Mouse (Mus musculus): ENCODE data around the gene Vezf1. TPM values are rescaled to one million over a fixed set of nuclear protein-coding genes. Genes with fewer than 3 reads are reported as not detected.

Gene Vezf1
- polyA plus RNA-seq, 1 experiment from 2014 or later: 7.6 TPM

DNA sequence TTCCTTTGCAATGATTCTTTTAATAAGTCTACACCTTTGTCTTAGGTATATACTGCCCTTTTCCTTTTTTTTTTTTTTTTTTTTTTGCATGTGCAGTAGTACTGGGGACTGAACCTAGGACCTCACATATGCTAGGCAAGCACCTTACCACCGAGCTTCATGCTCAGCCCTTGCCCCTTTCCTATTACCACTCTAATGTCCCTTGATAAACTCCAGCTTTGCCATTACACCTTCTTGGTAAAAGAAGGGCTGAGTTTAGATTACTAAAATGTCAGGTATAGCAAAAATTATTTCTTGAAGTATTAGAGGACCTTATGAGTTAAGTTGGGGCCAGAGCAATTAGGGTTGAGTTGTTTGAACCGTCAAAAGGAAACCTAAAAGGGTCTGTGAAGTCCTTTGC, 12.3 kb upstream of the Vezf1 start:
- Histone ChIP-seq H3K27ac (no peak overlapping the region), H3K4me3 (replicated peaks) (no peak overlapping the region), H3K36me3 (peaks cover 28% of the 10 kb centered on the region), H3K4me1 (replicated peaks) (peaks cover 17% of the 10 kb centered on the region), H3K27me3 (no peaks in the 10 kb centered on the region), H3K9me3 (replicated peaks) (no peaks in the 10 kb centered on the region), H3K4me2 (no peak overlapping the region), H3K9ac (no peak overlapping the region)
- WGBS (ENCODE audit: insufficient replicate concordance): 72% methylated on average over 2 of the region's 2 CpGs
- ATAC-seq (ENCODE audit: low read depth) (no peak), DNase-seq (no peak)

DNA sequence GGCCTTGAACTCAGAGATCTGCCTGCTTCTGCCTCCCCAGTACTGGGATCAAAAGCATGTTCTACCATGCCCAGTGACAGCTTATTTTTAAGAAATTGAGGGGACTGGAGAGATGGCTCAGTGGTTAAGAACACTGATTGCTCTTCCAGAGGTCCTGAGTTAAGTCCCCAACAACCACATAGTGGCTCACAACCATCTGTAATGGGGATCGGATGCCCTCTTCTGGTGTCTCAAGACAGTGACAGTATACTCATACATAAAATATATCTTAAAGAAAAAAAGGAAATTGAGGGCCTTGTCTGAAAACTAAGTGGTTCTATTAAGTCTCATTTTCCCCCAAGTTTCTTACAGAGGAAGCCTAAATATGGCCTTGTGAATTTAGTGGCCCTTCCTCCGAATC, 10.3 kb upstream of the Vezf1 start:
- H3K4me3 ChIP-seq (replicated peaks): no peak overlapping the region
- 67% methylated on average over 2 of the region's 2 CpGs for WGBS (ENCODE audit: insufficient replicate concordance)
- ATAC-seq (ENCODE audit: low read depth) (no peak), DNase-seq (no peak)
- no peak overlapping the region for H3K9ac ChIP-seq
- no peaks in the 10 kb centered on the region for H3K9me3 ChIP-seq (replicated peaks)
- peaks cover 15% of the 10 kb centered on the region for H3K36me3 ChIP-seq
- no peaks in the 10 kb centered on the region for H3K27me3 ChIP-seq
- H3K4me1 ChIP-seq (replicated peaks): peaks cover 8% of the 10 kb centered on the region
- no peak overlapping the region for H3K27ac ChIP-seq
- H3K4me2 ChIP-seq: no peak overlapping the region

DNA sequence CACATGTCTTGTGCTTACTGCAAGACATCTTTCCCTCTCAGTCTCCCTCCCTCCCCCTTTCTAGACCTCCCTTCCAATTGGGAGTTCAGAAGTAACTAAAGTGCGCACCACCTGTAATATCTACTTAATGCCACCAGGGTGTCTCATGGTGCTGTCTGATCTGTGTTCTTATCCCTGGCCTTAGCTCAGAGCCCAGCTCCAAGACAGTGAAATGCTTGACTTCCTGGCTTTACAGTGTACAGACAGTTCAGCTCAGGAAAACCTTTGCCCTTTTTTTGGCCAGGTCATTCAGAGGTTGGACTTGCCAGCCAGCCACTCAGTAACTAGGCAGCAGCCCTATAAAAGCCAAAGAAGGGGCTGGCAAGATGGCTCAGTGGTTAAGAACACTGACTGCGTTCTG, 8.9 kb upstream of the Vezf1 start:
- Histone ChIP-seq H3K9me3 (replicated peaks) (no peaks in the 10 kb centered on the region), H3K4me3 (replicated peaks) (no peak overlapping the region), H3K27ac (no peak overlapping the region), H3K27me3 (no peaks in the 10 kb centered on the region), H3K4me1 (replicated peaks) (peaks cover 6% of the 10 kb centered on the region), H3K4me2 (no peak overlapping the region), H3K9ac (no peak overlapping the region), H3K36me3 (peaks cover 8% of the 10 kb centered on the region)
- DNase-seq (peak; percentile 21), ATAC-seq (ENCODE audit: low read depth) (peak; percentile 68)
- 53% methylated on average over 2 of the region's 2 CpGs for WGBS (ENCODE audit: insufficient replicate concordance)

DNA sequence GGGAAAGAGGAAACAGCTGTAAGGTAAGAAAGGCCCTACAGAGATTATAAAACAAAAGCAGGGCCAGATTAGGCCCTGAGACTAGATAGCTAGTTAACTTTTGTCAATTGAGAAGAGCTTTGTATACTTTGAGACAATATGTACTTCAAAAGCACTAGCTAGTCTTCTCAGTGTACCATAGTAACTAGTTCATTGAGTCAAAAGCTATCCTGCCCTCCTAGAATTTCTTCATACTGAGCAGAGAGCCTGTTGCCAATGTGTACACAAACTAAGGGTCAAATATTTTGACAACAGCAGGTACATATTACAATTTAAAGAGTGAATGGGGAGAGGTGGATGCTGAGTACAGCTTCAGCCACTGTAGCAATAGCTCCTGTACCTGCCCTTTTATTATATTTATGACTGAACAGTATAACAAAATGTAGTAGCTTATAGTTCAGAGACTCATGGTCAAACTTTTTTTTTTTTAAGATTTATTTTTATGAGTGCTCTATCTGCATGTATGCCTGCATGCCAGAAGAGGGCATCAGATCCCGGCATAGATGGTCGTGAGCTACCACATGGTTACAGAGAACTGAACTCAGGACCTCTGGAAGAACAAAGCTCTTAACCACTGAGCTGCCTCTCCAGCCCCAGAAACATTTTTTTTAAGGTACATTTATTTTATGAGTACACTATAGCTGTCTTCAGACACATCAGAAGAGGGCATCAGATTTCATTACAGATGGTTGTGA, 6.0 kb upstream of the Vezf1 start:
- H3K27ac ChIP-seq: no peak overlapping the region
- ATAC-seq (ENCODE audit: low read depth) (no peak), DNase-seq (no peak)
- no peaks in the 10 kb centered on the region for H3K36me3 ChIP-seq
- WGBS (ENCODE audit: insufficient replicate concordance): 70% methylated on average over 2 of the region's 2 CpGs
- H3K4me2 ChIP-seq: no peak overlapping the region
- H3K27me3 ChIP-seq: no peaks in the 10 kb centered on the region; the same call in 1 of the 2 replicates
- H3K4me1 ChIP-seq (replicated peaks): peaks cover 8% of the 10 kb centered on the region
- H3K9me3 ChIP-seq (replicated peaks): no peaks in the 10 kb centered on the region
- H3K9ac ChIP-seq: no peak overlapping the region
- no peak overlapping the region for H3K4me3 ChIP-seq (replicated peaks)

- H3K9ac ChIP-seq: no peak overlapping the region
- H3K4me1 ChIP-seq (replicated peaks): peaks cover 23% of the 10 kb centered on the region
- no peaks in the 10 kb centered on the region for H3K36me3 ChIP-seq
- H3K27ac ChIP-seq: no peak overlapping the region
- H3K9me3 ChIP-seq (replicated peaks): no peaks in the 10 kb centered on the region
- H3K4me2 ChIP-seq: no peak overlapping the region
- H3K4me3 ChIP-seq (replicated peaks): no peak overlapping the region
- no peaks in the 10 kb centered on the region; the same call in 1 of the 2 replicates for H3K27me3 ChIP-seq
- ATAC-seq (ENCODE audit: low read depth): no peak
- DNase-seq: no peak
Observed at GRCm38 (mm10) chr11:88065732-88066131, 2.3 kb upstream of the Vezf1 start.

DNA sequence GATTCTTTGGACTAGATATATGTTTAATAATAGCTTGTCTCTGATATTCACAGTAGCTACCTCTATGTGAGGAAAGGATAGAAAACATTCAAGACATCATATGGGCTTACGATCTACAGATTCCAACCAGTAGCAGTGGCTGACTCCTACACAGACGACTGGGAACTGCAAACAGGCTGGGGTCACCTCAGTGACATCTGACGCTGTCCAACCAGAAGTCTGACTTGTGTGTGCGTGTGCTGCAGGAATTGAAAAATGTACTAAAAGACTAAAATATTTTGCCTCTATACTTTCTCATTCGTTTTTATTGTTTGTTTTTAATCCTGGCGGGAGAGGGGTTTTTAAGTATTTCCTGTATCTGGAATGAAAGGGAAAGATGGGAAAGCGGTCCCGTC, 891 bp upstream of the Vezf1 start:
- WGBS (ENCODE audit: insufficient replicate concordance): 8% methylated on average over 8 of the region's 8 CpGs
- ATAC-seq (ENCODE audit: low read depth): no peak
- Histone ChIP-seq H3K4me3 (replicated peaks) (peak overlapping the region; percentile 92), H3K27ac (peak overlapping the region; percentile 89), H3K9ac (peak overlapping the region; percentile 91), H3K4me2 (peak overlapping the region; percentile 92), H3K27me3 (no peaks in the 10 kb centered on the region; the same call in 1 of the 2 replicates), H3K4me1 (replicated peaks) (peaks cover 37% of the 10 kb centered on the region), H3K36me3 (no peaks in the 10 kb centered on the region), H3K9me3 (replicated peaks) (no peaks in the 10 kb centered on the region)
- no peak for DNase-seq

- peaks cover 7% of the 10 kb centered on the region for H3K36me3 ChIP-seq
- H3K27ac ChIP-seq: peak overlapping the region; percentile 89
- peak; percentile 82 for ATAC-seq (ENCODE audit: low read depth)
- no peaks in the 10 kb centered on the region; the same call in 1 of the 2 replicates for H3K27me3 ChIP-seq
- peak overlapping the region; percentile 92 for H3K4me2 ChIP-seq
- peak; percentile 50 for DNase-seq
- peaks cover 48% of the 10 kb centered on the region for H3K4me1 ChIP-seq (replicated peaks)
- H3K9ac ChIP-seq: peak overlapping the region; percentile 91
- under 1% methylated on average over 66 of the region's 92 CpGs for WGBS (ENCODE audit: insufficient replicate concordance)
- no peaks in the 10 kb centered on the region for H3K9me3 ChIP-seq (replicated peaks)
- H3K4me3 ChIP-seq (replicated peaks): peak overlapping the region; percentile 92
Observed at GRCm38 (mm10) chr11:88068411-88069245, 549 bp downstream of the Vezf1 start.

- no peaks in the 10 kb centered on the region; the same call in 1 of the 2 replicates for H3K27me3 ChIP-seq
- peaks cover 48% of the 10 kb centered on the region for H3K4me1 ChIP-seq (replicated peaks)
- peak overlapping the region; percentile 89 for H3K27ac ChIP-seq
- peak overlapping the region; percentile 91 for H3K9ac ChIP-seq
- WGBS (ENCODE audit: insufficient replicate concordance): under 1% methylated on average over 12 of the region's 12 CpGs
- no peaks in the 10 kb centered on the region for H3K9me3 ChIP-seq (replicated peaks)
- DNase-seq (no peak), ATAC-seq (ENCODE audit: low read depth) (no peak)
- H3K36me3 ChIP-seq: peaks cover 13% of the 10 kb centered on the region
- peak overlapping the region; percentile 92 for H3K4me2 ChIP-seq
- H3K4me3 ChIP-seq (replicated peaks): peak overlapping the region; percentile 92
Observed at GRCm38 (mm10) chr11:88069246-88069570, 1.1 kb downstream of the Vezf1 start.

DNA sequence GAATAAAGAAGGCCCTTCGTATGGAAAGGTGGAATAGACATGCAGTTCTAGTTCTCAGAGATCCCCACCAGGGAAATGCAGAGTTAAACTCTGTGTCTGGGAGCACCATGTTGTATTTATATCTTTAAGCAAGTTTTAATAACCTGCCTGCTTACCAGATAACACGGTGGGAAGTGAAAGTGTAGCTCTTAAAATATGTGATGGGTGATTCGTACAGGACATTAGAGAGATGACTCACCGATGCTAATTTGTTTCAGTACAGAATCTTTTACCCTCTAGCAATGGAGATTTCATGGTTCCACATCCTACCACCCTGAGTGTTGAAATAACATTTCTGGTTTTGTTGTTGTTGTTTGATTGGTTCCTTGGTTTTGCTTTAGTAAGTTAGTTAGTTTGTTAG, 2.3 kb downstream of the Vezf1 start:
- 46% methylated on average over 4 of the region's 4 CpGs for whole genome bisulfite sequencing (ENCODE audit: insufficient replicate concordance)
- no peak overlapping the region for H3K4me3 ChIP-seq (replicated peaks)

GRCm38 (mm10) chr11:88071113-88071512, 3.0 kb downstream of the Vezf1 start:
- H3K27ac ChIP-seq: no peak overlapping the region
- WGBS (ENCODE audit: insufficient replicate concordance): 75% methylated on average over 5 of the region's 5 CpGs
- ATAC-seq (ENCODE audit: low read depth): no peak
- H3K4me3 ChIP-seq (replicated peaks): no peak overlapping the region
- peaks cover 28% of the 10 kb centered on the region for H3K36me3 ChIP-seq
- H3K4me2 ChIP-seq: peak overlapping the region; percentile 21; the same call in 1 of the 2 replicates
- no peaks in the 10 kb centered on the region for H3K27me3 ChIP-seq
- no peak for DNase-seq
- no peaks in the 10 kb centered on the region for H3K9me3 ChIP-seq (replicated peaks)
- no peak overlapping the region for H3K9ac ChIP-seq
- H3K4me1 ChIP-seq (replicated peaks): peaks cover 50% of the 10 kb centered on the region

More for the DNA sequence above, 2.3 kb downstream of the Vezf1 start:
- no peak for DNase-seq
- H3K36me3 ChIP-seq: peaks cover 22% of the 10 kb centered on the region
- peaks cover 50% of the 10 kb centered on the region for H3K4me1 ChIP-seq (replicated peaks)
- H3K9ac ChIP-seq: 0 out of 2 replicates have a peak overlapping the region, but pooled peaks have one; percentile 1
- H3K27me3 ChIP-seq: no peaks in the 10 kb centered on the region
- no peaks in the 10 kb centered on the region for H3K9me3 ChIP-seq (replicated peaks)
- ATAC-seq (ENCODE audit: low read depth): no peak
- no peak overlapping the region for H3K27ac ChIP-seq
- H3K4me2 ChIP-seq: peak overlapping the region; percentile 92

DNA sequence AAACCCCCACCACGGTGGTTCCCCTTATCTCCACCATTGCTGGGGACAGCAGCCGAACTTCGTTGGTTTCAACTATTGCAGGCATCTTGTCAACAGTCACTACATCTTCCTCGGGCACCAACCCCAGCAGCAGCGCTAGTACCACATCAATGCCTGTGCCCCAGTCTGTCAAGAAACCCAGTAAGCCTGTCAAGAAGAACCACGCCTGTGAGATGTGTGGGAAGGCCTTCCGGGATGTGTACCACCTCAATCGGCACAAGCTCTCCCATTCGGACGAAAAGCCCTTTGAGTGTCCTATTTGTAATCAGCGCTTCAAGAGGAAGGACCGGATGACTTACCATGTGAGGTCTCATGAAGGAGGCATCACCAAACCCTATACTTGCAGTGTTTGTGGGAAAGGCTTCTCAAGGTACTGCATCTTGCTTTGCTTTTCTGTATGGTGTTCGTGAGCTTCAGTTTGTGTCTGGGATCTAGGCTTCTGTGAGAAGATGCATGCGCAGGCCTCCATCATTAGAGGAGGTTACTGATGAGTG, 5.3 kb downstream of the Vezf1 start:
- Histone ChIP-seq H3K9ac (no peak overlapping the region), H3K4me2 (no peak overlapping the region), H3K27me3 (no peaks in the 10 kb centered on the region), H3K4me1 (replicated peaks) (peaks cover 45% of the 10 kb centered on the region), H3K36me3 (peaks cover 49% of the 10 kb centered on the region), H3K4me3 (replicated peaks) (no peak overlapping the region), H3K9me3 (replicated peaks) (no peaks in the 10 kb centered on the region), H3K27ac (no peak overlapping the region)
- 70% methylated on average over 14 of the region's 14 CpGs for WGBS (ENCODE audit: insufficient replicate concordance)
- ATAC-seq (ENCODE audit: low read depth): no peak
- no peak for DNase-seq

Data from liver, embryonic 13.5 days (tissue).